Mouse (Mus musculus) urinary bladder, adult 18-20 months (tissue): ENCODE measurements around the gene Clcf1.

Source experiments
- DNase-seq, 2 experiments: peaks; one replicate each; pipeline ENCODE4 v3.0.0; 2022; ENCODE audit warnings: low spot score in 2 of 2, mixed read lengths in 2 of 2

Clcf1 gene

DNA sequence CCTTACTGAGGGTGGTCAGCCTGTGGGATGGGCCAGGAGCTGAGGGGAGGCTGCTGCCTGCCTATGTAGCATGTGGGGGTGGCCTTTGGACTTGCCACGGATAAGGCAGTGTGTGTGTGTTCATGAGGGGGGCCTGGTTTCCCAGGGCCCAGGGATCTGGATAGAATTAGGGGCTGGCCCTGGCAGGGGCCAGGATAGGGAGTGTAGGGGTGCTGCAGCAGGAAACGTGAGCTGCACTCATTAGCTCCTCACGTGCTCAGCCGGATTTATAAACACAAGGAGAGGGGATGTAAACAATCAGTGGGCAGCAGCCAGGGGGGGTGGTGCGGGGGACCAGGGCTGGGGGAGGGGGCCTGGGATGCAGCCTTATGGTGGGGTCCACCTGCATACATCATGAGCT is 3.1 kb downstream of the Clcf1 start:
- DNase-seq: no peak

DNA sequence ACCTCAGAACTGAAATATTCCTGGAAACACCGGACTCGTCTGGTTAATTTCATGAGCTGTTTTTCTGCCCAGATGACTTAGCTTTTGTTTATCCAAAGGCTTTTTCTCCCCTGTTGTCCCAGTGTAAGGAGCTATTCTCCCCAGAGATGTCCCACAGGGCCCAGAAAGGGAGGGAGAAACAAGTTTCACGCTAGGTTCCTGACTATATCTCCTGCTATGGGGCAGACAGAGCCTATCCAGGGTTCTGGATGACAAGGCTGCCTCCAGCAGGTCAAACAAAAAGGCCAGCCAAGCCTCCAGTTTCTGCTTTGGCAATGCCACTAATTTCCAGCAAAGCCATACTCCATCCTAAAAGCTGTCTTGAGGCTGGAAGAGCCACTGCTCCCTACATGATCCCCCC is 3.8 kb downstream of the Clcf1 start:
- DNase-seq: no peak

GRCm38 (mm10) chr19:4218293-4218692 is 4.3 kb downstream of the Clcf1 start:
- no peak for DNase-seq

- no peak for DNase-seq
These were observed 4.7 kb downstream of the Clcf1 start for GRCm38 (mm10) chr19:4218784-4219183.

DNA sequence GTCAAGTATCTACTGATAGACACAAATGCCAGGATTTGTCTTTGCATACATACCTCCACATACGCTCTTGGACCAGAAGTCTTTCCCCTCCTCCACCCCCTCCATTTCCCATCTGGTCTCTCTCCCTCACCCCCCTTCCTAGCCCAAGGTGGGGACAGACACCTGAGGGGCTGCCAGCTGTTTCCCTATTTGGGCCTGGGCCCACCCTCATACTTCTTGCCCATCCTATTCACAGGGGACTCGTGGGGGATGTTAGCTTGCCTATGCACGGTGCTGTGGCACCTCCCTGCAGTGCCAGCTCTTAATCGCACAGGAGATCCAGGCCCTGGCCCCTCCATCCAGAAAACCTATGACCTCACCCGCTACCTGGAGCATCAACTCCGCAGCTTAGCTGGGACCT is 5.9 kb downstream of the Clcf1 start:
- no peak for DNase-seq

- DNase-seq: no peak
These were observed 6.4 kb downstream of the Clcf1 start for GRCm38 (mm10) chr19:4220416-4220815.

GRCm38 (mm10) chr19:4220957-4221743 is 7.1 kb downstream of the Clcf1 start:
- DNase-seq: no peak

DNA sequence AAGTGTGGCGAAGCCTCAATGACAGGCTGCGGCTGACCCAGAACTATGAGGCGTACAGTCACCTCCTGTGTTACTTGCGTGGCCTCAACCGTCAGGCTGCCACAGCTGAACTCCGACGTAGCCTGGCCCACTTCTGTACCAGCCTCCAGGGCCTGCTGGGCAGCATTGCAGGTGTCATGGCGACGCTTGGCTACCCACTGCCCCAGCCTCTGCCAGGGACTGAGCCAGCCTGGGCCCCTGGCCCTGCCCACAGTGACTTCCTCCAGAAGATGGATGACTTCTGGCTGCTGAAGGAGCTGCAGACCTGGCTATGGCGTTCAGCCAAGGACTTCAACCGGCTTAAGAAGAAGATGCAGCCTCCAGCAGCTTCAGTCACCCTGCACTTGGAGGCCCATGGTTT is 8.1 kb downstream of the Clcf1 start:
- DNase-seq: no peak

DNA sequence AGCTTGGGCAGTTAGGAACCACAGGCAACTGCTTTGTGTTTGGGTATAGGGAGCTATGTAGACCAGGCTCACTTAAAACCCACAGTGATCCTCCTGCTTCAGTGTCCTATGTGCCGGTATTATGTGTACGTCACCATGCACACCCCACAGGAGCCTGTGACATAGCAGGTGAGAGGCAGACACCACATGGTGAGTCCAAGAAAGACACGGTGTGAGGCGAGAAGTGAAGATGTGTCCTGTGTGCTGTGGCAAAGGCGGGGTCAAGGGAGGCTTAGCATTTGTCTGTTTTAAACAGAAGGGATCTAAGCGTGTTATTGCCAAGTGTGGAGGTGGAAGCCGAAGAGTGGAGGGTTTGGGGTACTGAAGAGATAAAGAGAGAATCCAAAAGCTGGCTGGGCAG is 12.7 kb downstream of the Clcf1 start:
- DNase-seq: no peak

- DNase-seq: no peak
These were observed 13.4 kb downstream of the Clcf1 start for GRCm38 (mm10) chr19:4227446-4227845.

- DNase-seq: peak in 1 of 2 experiments; percentile 60
These were observed 14.0 kb downstream of the Clcf1 start for GRCm38 (mm10) chr19:4227894-4228678.

DNA sequence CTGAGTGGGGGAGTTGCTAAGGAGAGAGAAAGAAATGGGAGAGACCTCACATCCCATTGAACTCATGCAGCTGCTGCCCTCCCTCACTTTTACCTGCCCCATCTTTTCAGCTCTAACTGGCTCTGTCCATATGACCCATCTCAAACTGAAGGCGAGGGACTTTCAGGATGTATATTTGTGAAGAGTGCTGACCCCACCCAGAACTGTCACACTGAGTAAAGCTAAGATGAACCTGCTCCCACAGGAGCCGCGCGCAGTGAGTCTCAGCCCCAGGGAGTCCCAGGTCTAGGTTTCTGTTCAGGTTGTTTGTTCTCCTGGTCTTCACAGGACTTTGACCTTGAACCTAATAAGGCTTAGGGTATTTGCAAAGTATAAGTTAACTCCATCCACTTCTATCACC is 14.9 kb downstream of the Clcf1 start:
- no peak for DNase-seq

DNA sequence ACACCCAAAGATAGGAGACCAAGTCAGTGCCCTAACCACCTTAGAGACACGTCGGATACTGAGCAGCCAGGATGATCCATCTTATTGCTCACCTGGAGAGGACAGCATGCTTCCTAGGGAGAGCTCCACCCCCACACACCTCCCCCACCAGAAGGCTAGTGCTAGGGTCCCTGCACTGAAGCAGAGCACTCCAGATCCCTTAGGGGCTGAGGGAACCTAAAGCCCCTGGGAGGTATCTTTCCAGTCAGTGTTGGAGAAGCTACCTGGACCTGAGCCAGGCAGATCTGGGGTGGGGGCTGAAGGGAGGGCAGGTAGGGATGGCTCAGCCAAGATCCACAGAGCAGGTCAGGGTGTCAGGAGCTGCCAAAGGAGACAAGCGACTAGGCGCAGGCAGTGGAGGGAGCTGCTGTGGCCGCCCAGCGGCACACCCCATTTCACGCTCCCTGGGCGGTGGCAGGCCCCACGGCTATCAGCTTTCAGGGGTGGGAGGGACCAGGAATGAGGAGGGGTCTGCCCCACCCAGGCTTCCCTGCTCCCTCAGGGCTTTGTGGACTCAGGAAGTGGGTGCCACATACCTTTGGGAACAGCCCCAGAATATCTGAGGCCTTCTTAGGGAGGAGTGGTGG is 15.5 kb downstream of the Clcf1 start:
- DNase-seq: no peak

DNA sequence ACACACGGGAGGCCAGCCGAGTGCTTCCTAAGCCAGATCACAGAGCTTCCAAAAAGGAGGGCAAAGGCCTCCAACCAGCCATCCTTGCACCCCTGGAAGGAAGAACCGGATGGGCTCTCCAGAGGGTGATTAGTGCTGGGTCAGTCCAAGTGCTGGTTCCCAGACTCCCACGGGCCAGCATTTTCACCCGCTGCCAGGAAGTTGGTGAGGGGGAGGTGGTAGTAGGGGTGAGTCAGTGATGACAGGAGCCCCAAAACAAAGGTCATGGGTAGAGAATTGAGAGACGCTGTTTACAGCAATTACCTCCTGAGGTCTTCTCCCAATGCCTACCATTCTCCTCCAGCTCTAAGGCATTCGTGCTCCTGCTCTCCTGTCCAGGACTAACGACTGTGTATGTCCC is 16.4 kb downstream of the Clcf1 start:
- no peak for DNase-seq

- peak; percentile 90 to 96 for DNase-seq
These were observed 17.5 kb downstream of the Clcf1 start, which contains the start of gene Pold4 for GRCm38 (mm10) chr19:4231253-4232185. Gene Pold4 (plus strand): TSS chr19:4231899.

DNA sequence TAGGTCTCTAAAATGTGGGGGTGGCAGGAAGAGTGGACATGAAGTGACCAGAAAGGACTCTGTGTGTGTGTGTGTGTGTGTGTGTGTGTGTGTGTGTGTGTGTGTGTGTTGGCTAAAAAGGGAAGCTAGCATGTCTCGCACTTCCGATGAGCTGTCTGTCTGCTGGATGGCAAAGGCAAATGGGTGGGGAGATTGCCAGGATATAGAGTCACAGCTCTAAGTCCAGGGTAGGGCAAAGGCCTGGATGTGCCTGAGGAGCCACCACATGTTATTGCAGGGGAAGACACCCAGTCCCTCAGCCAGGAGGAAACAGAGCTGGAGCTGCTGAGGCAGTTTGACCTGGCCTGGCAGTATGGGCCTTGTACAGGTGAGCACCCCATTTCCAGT is 18.1 kb downstream of the Clcf1 start:
- no peak for DNase-seq

- DNase-seq: no peak
These were observed 18.6 kb downstream of the Clcf1 start for GRCm38 (mm10) chr19:4232651-4233050.

- no peak for DNase-seq
These were observed 20.5 kb downstream of the Clcf1 start for GRCm38 (mm10) chr19:4234548-4234947.

GRCm38 (mm10) chr19:4240247-4240668 is 26.2 kb downstream of the Clcf1 start:
- DNase-seq: no peak

DNA sequence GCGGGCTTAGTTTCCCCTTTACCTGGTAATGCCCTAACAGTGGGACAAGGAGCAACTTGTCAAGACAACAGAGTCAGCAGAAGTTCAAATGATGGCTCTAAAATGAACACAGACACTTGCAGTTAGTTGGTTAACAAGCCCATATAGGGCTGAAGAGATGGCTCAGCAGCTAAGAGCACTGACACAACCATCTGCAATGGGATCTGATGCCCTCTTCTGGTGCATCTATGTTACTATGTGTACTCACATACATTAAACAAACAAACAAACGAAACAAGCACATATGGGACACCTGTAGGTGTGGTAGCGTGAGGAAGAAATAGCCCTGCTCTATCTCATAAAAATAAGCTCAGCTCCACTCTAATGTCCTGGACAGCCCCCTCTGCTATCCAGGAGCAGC is 28.4 kb downstream of the Clcf1 start:
- DNase-seq: no peak

DNA sequence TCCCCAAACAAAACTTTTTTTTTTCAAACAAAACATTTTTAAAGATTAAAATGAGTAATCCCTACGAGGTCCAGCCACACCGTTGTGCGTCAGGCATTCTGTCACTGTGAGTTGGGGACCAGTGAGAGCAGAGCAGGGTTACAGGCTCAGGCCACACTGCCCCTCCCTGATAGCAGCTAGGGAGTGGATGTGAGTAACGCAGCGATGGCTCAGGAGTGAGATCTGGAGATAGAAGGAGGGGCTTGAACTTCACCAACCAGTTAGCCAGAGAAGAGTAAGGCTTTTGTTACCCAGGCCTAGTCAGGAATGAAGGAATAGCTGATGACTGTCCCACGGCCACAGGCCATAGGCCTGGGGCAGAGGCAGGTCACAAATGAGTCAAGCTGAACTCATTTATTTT is 30.7 kb downstream of the Clcf1 start:
- DNase-seq: no peak

DNA sequence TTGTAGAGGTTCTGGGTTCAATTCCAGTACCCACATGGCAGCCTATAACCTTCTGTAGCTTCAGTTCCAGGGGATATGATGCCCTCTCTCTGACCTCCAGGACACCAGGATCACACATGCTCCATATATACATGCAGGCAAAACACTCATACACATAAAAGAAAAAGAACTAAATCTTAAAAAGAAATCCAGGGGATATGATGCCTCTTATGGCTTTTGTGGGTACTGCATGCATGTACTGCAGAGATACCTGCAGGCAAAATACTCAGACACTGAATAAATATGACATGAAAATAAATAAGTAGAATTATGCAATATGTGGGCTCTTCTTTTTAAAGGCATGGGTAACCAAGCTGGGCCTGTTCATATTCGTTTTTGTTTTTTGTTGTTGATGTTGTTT is 33.0 kb downstream of the Clcf1 start:
- DNase-seq: no peak
